Mouse (Mus musculus): Measurements from ENCODE around the gene Tnrc6b. TPM values are rescaled to one million over a fixed set of nuclear protein-coding genes. Genes with fewer than 3 reads are reported as not detected.
"Not testable (repeated sequence)": the region's sequence is repeated elsewhere in the genome, so short reads cannot be mapped to it uniquely, and the experiment has no call there.

The Tnrc6b gene
- polyA plus RNA-seq, 1 experiment from 2014 or later = 21.2 TPM

GRCm38 (mm10) chr15:80722366-80722765 lies 11.3 kb downstream of the Tnrc6b start:
- H3K27me3 ChIP-seq (ENCODE audit: control insufficient read depth, insufficient read depth, low read length) = no peaks in the 10 kb centered on the region
- no peak overlapping the region for H3K4me2 ChIP-seq (ENCODE audit: low read depth, low read length)
- 56% methylated on average over 3 of the region's 3 CpGs for WGBS
- H3K9me3 ChIP-seq (replicated peaks; ENCODE audit: control insufficient read depth, low read length) = no peaks in the 10 kb centered on the region
- ATAC-seq (replicated peaks; ENCODE audit: extremely low read depth, insufficient read depth, low FRiP score) = no peak
- H3K9ac ChIP-seq (ENCODE audit: low read length) = no peak overlapping the region
- H3K4me1 ChIP-seq (ENCODE audit: control insufficient read depth, insufficient read depth, low read length) = peaks cover 11% of the 10 kb centered on the region
- H3K4me3 ChIP-seq (ENCODE audit: low read length) = no peak overlapping the region
- H3K27ac ChIP-seq (ENCODE audit: low read length) = no peak overlapping the region
- H3K36me3 ChIP-seq (ENCODE audit: control insufficient read depth, insufficient read depth) = no peaks in the 10 kb centered on the region

DNA sequence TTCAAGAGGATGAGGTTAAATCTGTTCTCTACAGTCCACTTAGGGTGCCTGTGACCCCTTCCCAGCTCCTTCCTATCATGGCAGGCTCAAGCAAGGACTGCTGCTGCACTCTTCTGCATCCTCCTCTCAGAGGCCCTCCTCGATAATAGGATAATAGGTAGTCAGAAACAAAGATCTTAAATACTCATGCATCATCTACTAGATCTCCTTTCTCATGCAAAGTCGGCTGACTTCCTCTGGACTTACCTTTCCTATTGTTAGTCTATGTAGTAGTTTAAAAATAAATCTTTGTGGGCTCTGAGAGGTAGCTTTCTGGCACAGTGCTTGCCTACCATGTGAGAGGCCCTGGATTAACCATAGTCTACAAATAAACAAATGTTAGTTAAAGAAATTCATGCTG lies 18.4 kb downstream of the Tnrc6b start:
- H3K27me3 ChIP-seq (ENCODE audit: control insufficient read depth, insufficient read depth, low read length) = no peaks in the 10 kb centered on the region

DNA sequence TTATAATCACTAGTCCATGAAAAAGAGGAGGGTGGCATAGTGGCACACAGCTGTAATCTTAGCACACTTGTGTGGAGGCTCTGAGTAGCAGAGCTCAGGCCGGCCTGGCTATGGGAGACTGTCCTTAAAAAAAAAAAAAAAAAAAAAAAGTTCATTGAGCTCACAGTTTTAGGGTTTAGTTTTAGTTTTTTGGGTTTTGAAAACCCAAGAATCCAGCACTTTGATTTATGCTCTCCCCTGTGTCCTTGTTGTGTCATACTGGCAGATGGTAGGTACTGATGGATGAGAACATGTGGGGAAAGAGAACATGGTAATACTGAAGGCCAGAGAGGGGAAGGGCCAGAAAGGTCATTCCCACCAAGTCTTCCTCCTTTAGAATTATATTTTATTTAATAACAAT lies 19.9 kb downstream of the Tnrc6b start:
- Histone ChIP-seq H3K27ac (ENCODE audit: low read length) (no peak overlapping the region), H3K36me3 (ENCODE audit: control insufficient read depth, insufficient read depth) (no peaks in the 10 kb centered on the region), H3K9me3 (replicated peaks; ENCODE audit: control insufficient read depth, low read length) (no peaks in the 10 kb centered on the region), H3K9ac (ENCODE audit: low read length) (no peak overlapping the region), H3K4me3 (ENCODE audit: low read length) (no peak overlapping the region), H3K4me2 (ENCODE audit: low read depth, low read length) (no peak overlapping the region), H3K4me1 (ENCODE audit: control insufficient read depth, insufficient read depth, low read length) (0 out of 2 replicates have a peak, but pooled peaks cover 7% of the 10 kb centered on the region), H3K27me3 (ENCODE audit: control insufficient read depth, insufficient read depth, low read length) (no peaks in the 10 kb centered on the region)
- ATAC-seq (replicated peaks; ENCODE audit: extremely low read depth, insufficient read depth, low FRiP score) = no peak
- 83% methylated on average over 1 of the region's 1 CpGs for WGBS

More for the DNA sequence above, 18.4 kb downstream of the Tnrc6b start:
- no peak for ATAC-seq (replicated peaks; ENCODE audit: extremely low read depth, insufficient read depth, low FRiP score)
- 61% methylated on average over 2 of the region's 2 CpGs for WGBS
- H3K9ac ChIP-seq (ENCODE audit: low read length) = no peak overlapping the region
- H3K27ac ChIP-seq (ENCODE audit: low read length) = no peak overlapping the region
- 0 out of 2 replicates have a peak, but pooled peaks cover 7% of the 10 kb centered on the region for H3K4me1 ChIP-seq (ENCODE audit: control insufficient read depth, insufficient read depth, low read length)
- H3K4me3 ChIP-seq (ENCODE audit: low read length) = no peak overlapping the region
- no peaks in the 10 kb centered on the region for H3K36me3 ChIP-seq (ENCODE audit: control insufficient read depth, insufficient read depth)
- H3K9me3 ChIP-seq (replicated peaks; ENCODE audit: control insufficient read depth, low read length) = no peaks in the 10 kb centered on the region
- no peak overlapping the region for H3K4me2 ChIP-seq (ENCODE audit: low read depth, low read length)

GRCm38 (mm10) chr15:80731511-80731910 lies 20.4 kb downstream of the Tnrc6b start:
- Histone ChIP-seq H3K27ac (ENCODE audit: low read length) (no peak overlapping the region), H3K27me3 (ENCODE audit: control insufficient read depth, insufficient read depth, low read length) (no peaks in the 10 kb centered on the region), H3K36me3 (ENCODE audit: control insufficient read depth, insufficient read depth) (no peaks in the 10 kb centered on the region), H3K4me2 (ENCODE audit: low read depth, low read length) (no peak overlapping the region), H3K9ac (ENCODE audit: low read length) (no peak overlapping the region), H3K9me3 (replicated peaks; ENCODE audit: control insufficient read depth, low read length) (no peaks in the 10 kb centered on the region), H3K4me1 (ENCODE audit: control insufficient read depth, insufficient read depth, low read length) (0 out of 2 replicates have a peak, but pooled peaks cover 7% of the 10 kb centered on the region), H3K4me3 (ENCODE audit: low read length) (no peak overlapping the region)
- ATAC-seq (replicated peaks; ENCODE audit: extremely low read depth, insufficient read depth, low FRiP score) = no peak
- 77% methylated on average over 3 of the region's 3 CpGs for whole genome bisulfite sequencing

DNA sequence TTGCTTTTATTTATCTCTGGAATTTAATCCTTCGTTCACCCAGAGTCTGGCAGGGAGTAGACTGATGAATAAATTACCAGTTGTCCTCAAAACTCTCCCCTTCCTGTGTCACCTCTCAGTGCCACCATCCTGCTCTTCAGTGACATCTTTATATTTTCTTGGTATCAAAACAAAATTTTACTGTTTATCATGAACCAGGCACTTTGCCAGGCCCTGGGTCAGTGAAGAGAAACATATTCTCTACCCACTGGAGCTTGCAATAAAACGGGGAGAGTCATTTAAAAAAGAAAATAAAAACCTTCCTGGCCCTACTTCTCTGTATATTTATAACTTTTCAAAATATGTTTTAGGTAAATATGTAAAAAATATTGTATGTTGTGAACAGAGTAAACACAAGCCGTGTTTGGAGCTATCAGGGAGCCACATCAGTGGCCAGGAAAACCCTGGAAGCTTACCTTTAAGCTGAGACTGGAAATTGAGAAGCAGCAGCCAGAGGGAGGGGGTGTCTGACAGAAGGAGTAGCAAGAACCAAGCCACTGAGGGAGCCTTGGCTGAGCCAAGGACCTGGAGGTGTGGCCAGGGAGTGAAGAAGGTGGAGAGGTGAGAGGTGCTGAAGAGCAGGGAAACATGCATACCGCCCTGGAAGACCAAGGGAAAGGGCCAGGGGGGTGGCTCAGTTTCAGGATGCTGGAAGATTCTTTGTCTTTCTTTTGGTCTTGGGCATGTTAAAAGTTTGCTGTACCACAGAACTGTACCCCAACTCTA lies 21.3 kb downstream of the Tnrc6b start:
- H3K27me3 ChIP-seq (ENCODE audit: control insufficient read depth, insufficient read depth, low read length) = no peaks in the 10 kb centered on the region
- 29% methylated on average over 4 of the region's 4 CpGs for WGBS
- H3K4me3 ChIP-seq (ENCODE audit: low read length) = no peak overlapping the region
- H3K4me2 ChIP-seq (ENCODE audit: low read depth, low read length) = no peak overlapping the region
- no peak for ATAC-seq (replicated peaks; ENCODE audit: extremely low read depth, insufficient read depth, low FRiP score)
- H3K9ac ChIP-seq (ENCODE audit: low read length) = no peak overlapping the region
- no peaks in the 10 kb centered on the region for H3K36me3 ChIP-seq (ENCODE audit: control insufficient read depth, insufficient read depth)
- no peak overlapping the region for H3K27ac ChIP-seq (ENCODE audit: low read length)
- no peaks in the 10 kb centered on the region for H3K9me3 ChIP-seq (replicated peaks; ENCODE audit: control insufficient read depth, low read length)
- H3K4me1 ChIP-seq (ENCODE audit: control insufficient read depth, insufficient read depth, low read length) = 0 out of 2 replicates have a peak, but pooled peaks cover 7% of the 10 kb centered on the region

- no peaks in the 10 kb centered on the region for H3K9me3 ChIP-seq (replicated peaks; ENCODE audit: control insufficient read depth, low read length)
- no peak overlapping the region for H3K9ac ChIP-seq (ENCODE audit: low read length)
- 81% methylated on average over 3 of the region's 3 CpGs for WGBS
- peaks cover 9% of the 10 kb centered on the region; the same call in 1 of the 2 replicates for H3K4me1 ChIP-seq (ENCODE audit: control insufficient read depth, insufficient read depth, low read length)
- H3K27ac ChIP-seq (ENCODE audit: low read length) = no peak overlapping the region
- H3K36me3 ChIP-seq (ENCODE audit: control insufficient read depth, insufficient read depth) = no peaks in the 10 kb centered on the region
- no peak overlapping the region for H3K4me2 ChIP-seq (ENCODE audit: low read depth, low read length)
- no peaks in the 10 kb centered on the region for H3K27me3 ChIP-seq (ENCODE audit: control insufficient read depth, insufficient read depth, low read length)
- no peak for ATAC-seq (replicated peaks; ENCODE audit: extremely low read depth, insufficient read depth, low FRiP score)
- H3K4me3 ChIP-seq (ENCODE audit: low read length) = no peak overlapping the region
These were observed 24.2 kb downstream of the Tnrc6b start for GRCm38 (mm10) chr15:80735300-80735699.

DNA sequence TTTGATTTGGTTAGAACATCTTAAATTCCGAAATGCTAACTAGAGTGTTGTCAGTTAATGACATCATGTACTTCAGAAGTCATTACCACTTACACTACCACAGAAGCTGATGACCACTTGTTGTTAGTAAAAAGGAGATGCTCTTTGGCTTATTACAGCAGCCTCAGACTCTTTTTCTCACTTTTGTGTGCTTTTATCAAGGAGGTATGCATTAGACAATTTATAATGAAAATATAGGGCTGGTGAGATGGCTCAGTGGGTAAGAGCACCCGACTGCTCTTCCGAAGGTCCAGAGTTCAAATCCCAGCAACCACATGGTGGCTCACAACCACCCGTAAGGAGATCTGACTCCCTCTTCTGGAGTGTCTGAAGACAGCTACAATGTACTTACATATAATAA lies 24.6 kb downstream of the Tnrc6b start:
- ATAC-seq (replicated peaks; ENCODE audit: extremely low read depth, insufficient read depth, low FRiP score); H3K4me1 ChIP-seq (ENCODE audit: control insufficient read depth, insufficient read depth, low read length); H3K9ac ChIP-seq (ENCODE audit: low read length); H3K9me3 ChIP-seq (replicated peaks; ENCODE audit: control insufficient read depth, low read length); H3K4me2 ChIP-seq (ENCODE audit: low read depth, low read length); H3K36me3 ChIP-seq (ENCODE audit: control insufficient read depth, insufficient read depth); H3K4me3 ChIP-seq (ENCODE audit: low read length); H3K27ac ChIP-seq (ENCODE audit: low read length); H3K27me3 ChIP-seq (ENCODE audit: control insufficient read depth, insufficient read depth, low read length): not testable (repeated sequence)
- WGBS = 87% methylated on average over 3 of the region's 4 CpGs

DNA sequence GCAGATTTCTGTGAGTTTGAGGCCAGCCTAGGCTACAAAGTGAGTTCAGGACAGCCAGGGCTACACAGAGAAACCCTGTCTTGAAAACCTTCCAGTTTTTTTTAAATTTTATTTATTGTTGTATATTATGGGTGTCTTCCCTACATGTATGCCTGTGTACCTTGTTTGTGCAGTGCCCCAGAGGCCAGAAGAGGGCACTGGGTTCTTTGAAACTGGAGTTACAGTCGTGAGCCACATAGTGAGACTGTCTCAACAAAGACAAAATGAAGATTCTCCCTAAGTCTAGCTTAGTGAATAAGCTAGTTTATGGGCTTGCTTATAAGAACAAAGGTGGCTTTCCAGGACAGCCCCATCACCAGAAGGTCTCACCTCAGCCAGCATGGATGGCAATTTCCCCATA lies 25.4 kb downstream of the Tnrc6b start:
- WGBS = 42% methylated on average over 1 of the region's 1 CpGs

GRCm38 (mm10) chr15:80738244-80738643 lies 27.1 kb downstream of the Tnrc6b start:
- Histone ChIP-seq H3K36me3 (ENCODE audit: control insufficient read depth, insufficient read depth) (no peaks in the 10 kb centered on the region), H3K27ac (ENCODE audit: low read length) (no peak overlapping the region), H3K4me2 (ENCODE audit: low read depth, low read length) (no peak overlapping the region), H3K4me3 (ENCODE audit: low read length) (no peak overlapping the region), H3K27me3 (ENCODE audit: control insufficient read depth, insufficient read depth, low read length) (no peaks in the 10 kb centered on the region), H3K4me1 (ENCODE audit: control insufficient read depth, insufficient read depth, low read length) (peaks cover 2% of the 10 kb centered on the region; the same call in 1 of the 2 replicates), H3K9me3 (replicated peaks; ENCODE audit: control insufficient read depth, low read length) (no peaks in the 10 kb centered on the region), H3K9ac (ENCODE audit: low read length) (no peak overlapping the region)
- 94% methylated on average over 2 of the region's 2 CpGs for WGBS
- ATAC-seq (replicated peaks; ENCODE audit: extremely low read depth, insufficient read depth, low FRiP score) = no peak

More for the DNA sequence above, 25.4 kb downstream of the Tnrc6b start:
- H3K9me3 ChIP-seq (replicated peaks; ENCODE audit: control insufficient read depth, low read length) = no peaks in the 10 kb centered on the region
- H3K27ac ChIP-seq (ENCODE audit: low read length) = no peak overlapping the region
- H3K4me1 ChIP-seq (ENCODE audit: control insufficient read depth, insufficient read depth, low read length) = peaks cover 9% of the 10 kb centered on the region; the same call in 1 of the 2 replicates
- H3K36me3 ChIP-seq (ENCODE audit: control insufficient read depth, insufficient read depth) = no peaks in the 10 kb centered on the region
- H3K27me3 ChIP-seq (ENCODE audit: control insufficient read depth, insufficient read depth, low read length) = no peaks in the 10 kb centered on the region
- H3K9ac ChIP-seq (ENCODE audit: low read length) = no peak overlapping the region
- ATAC-seq (replicated peaks; ENCODE audit: extremely low read depth, insufficient read depth, low FRiP score) = no peak
- no peak overlapping the region for H3K4me2 ChIP-seq (ENCODE audit: low read depth, low read length)
- H3K4me3 ChIP-seq (ENCODE audit: low read length) = no peak overlapping the region
